Mouse (Mus musculus): ENCODE measurements around the gene Kcnj14. TPM values are rescaled to one million over a fixed set of nuclear protein-coding genes. Genes with fewer than 3 reads are reported as not detected.

The Kcnj14 gene
- polyA plus RNA-seq (2017; shearing (Covaris generic)) = 1 to 10 TPM in 1 of 2 experiments, under 1 TPM in 1; 0.55 to 1.0 TPM

DNA sequence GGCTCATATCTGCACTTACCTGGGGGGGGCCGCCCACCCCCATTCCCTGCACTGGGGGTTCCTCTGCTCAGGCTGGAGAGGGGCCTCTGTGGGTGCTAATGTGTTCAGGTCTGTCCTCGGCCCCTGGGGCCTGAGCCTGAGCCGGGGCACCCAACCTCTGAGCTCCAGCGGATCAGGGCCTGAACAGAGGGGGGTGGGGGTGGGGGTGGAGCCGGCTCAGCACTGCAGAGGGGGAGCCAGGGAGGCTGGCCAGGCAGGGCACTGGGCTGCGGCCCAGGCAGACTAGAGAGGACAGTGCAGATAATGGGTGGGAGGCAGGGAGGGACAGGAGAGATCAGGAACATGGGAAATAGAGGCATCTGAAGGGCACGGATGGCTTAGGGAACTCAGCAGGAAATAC lies at the start of gene Kcnj14:
Gene Kcnj14, minus strand, starts transcription at position 185 of the 400 bp plus-strand sequence.

DNA sequence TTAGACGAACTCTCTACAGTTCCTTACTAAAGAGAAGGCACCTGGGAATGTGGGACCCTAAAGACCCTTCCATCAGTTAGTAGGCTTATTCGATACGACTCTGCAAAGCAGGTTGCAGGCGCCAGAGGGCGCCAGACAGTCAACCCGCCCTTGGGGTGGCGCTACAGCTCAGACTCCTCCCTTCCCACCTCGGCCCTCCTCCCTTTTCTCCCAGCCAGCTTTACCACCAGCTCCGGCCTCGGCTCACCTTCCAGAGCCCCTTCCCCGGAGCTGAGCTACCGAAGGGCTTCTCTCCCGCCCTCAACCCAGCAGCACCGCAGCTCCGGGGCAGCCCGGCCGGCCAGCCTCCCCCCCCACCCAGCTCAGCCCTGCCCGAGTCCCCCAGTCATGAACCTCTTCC lies 48.0 kb upstream of the Kcnj14 start, which contains the start of gene Kdelr1:
Gene Kdelr1, plus strand, starts transcription at position 149 of the 400 bp plus-strand sequence.

DNA sequence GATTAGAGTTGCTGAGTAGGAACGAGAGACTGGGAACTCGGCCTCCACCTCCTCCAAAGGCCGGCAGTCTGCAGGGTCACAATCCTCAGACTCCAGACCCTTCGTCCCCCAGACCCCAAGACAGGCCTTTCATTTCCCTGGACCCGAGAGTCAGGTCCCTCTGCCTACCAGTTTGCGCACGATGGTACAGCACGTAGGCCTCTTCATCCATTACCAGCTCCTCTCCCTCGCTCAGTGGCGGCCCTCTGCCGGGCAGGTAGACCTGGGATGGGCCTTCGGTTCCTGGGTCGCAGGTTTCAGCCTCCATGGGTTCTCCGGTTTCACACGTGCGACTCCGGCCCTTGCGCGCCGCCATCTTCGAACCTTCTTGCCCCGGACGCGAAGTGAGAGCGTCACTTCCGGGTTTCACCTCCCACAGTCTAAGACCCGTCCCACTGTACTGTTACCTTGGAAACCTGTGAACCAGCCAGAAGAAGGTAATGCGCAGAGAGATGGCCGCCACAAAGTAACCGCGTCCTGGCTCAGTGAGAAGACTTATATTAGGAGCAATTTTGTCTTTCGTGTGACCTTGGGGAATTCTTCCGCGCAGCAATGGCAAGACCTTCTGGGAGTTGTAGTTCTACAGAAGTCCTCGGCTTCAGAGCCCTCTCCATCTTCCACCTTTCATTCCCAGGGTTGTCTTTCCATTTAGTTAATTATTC lies 6.0 kb upstream of the Kcnj14 start, which contains the start of gene Grwd1:
Gene Grwd1, minus strand, starts transcription at position 518 of the 701 bp plus-strand sequence.

DNA sequence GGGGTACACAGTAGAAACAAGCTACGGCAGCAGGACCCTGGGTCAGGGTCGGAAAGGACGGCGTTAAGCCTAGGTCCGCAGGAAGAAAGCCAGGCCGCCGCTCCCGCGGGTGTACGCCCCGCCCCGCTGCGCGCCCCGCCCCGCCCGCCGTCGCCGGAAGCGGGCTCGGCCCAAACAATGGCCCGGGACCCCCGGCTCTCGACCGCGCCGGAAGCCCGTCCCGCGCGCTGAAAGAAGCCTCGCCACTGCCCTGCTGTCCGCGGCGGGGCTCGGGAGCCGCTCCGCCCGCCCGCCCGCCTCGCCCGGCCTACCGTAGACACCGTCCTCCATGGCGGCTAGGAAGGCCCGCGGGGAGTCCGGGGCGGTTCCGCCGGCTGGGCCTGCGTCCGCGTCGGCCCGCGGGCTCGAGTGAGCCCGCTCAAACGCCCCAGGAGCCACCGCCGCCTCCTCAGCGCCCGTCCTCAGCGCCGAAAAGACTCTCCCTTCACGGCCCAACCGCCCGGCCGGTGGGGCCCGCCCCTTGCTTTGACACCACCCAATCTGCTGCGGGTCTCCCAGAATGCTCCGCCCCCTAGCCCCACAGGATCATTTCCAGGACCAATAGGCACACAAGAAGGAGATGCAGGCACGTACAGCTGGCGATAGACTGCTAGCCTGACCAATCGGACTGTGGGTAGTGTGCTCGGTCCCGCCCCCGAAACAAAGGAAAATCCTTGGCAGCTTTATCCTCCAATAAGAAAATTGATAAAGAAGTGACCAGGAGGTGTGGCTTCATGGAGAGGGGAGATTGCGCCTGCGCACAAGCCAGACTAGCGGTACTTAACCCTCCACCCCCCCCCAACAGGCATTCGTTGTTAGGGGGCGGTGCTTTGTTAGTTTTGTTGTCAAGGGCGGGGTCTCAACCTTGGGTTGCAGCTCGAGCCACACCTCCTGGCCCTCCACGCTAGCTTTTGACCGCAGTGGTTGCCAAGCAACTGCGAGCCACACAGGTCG lies 10.5 kb downstream of the Kcnj14 start, which contains the start of gene Cyth2:
Gene Cyth2, minus strand, starts transcription at position 795 of the 993 bp plus-strand sequence.

DNA sequence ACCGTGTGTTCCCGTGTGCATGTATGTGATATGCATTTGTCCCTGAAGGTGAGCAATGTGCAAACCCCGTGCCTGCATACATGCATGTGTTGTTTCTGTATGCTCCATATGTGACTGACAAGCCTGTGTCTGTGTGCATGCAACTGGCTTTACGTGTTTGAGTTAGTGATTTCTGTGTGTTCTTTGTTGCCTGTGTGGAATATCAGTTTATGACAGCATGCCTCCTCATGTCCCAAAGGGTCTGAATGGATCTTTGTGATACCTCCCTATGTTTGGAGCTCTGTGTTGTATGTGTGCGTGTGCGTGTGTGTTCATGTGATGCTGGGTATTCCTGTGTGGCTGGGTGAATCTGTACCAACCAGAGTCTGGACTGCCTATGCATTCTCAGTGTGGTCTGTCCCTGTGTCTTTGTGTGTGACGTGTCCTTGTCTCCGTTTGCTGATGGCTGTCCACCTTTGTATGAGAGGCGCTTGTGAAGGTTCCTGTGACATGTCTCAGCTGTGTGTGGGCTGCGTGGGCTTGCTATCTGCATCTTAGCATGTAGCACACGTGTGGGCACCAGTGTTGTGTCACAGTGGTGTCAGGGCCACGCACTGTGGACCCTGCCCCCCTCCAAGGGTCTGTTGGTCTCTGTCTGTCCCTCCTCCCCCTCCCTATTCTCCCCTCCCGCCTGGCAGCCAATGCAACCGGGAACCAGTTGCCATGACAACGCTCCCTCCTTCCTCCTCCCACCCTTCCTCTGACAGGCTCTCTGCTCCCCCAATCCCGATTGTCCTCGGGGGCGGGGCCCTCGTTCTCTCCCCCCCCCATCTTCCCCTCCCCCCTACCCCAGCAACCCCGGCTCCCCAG lies 39.8 kb downstream of the Kcnj14 start, which contains the start of gene Sult2b1:
Gene Sult2b1, minus strand, starts transcription at position 146 of the 849 bp plus-strand sequence.

DNA sequence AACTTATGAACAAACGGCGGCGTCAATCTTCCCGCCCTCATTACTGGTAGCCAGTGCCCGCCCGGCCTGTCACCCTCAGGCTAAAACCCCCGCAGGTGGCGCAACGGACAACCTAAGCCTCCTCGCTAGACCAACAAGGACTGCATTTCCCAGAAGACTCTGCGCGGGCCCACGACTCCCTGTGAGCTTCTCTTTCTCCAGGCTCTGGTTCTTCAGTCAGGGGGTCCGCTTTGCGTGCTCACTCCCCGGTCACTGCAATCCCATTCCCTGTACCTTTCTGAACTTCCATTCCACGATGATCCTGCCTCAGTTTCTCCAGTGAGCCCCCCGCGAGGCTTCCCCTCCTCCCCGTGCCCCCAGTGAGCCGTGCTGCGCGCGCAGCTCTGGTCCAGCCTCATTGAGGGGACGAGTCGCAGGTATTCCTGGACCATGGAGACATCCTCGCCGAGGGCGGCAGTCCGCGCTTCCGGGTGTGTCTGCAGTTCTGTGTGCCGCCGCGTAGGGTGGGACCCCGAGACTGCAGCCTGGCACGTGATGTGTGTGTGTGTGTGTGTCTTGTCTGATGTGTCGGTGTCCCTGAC lies 41.0 kb downstream of the Kcnj14 start, which contains the start of gene Lmtk3:
Gene Lmtk3, plus strand, starts transcription at position 228 of the 581 bp plus-strand sequence.

Other genes starting within 250 kb of the Kcnj14 start
- gene Fgf21, start 209.3 kb downstream of the Kcnj14 start, polyA plus RNA-seq (2017; shearing (Covaris generic)) = under 1 TPM in 1 of 2 experiments, not detected in 1; 0.50 TPM
- gene Fut1, start 207.5 kb downstream of the Kcnj14 start, polyA plus RNA-seq (2017; shearing (Covaris generic)) = 1 to 10 TPM in 1 of 2 experiments, under 1 TPM in 1; 0.25 to 1.6 TPM
- under 1 TPM; 0.47 to 0.92 TPM for gene Izumo1, start 203.0 kb downstream of the Kcnj14 start, polyA plus RNA-seq (2017; shearing (Covaris generic))
- gene Rasip1, start 197.3 kb downstream of the Kcnj14 start, polyA plus RNA-seq (2017; shearing (Covaris generic)) = 1 to 10 TPM in 1 of 2 experiments, under 1 TPM in 1; 0.67 to 3.4 TPM
- 1 to 10 TPM; 1.2 to 1.5 TPM for gene Mamstr, start 184.8 kb downstream of the Kcnj14 start, polyA plus RNA-seq (2017; shearing (Covaris generic))
- 1 to 10 TPM in 1 of 2 experiments, under 1 TPM in 1; 0.65 to 2.5 TPM for gene Fut2, start 158.4 kb downstream of the Kcnj14 start, polyA plus RNA-seq (2017; shearing (Covaris generic))
- gene Ntn5, start 140.8 kb downstream of the Kcnj14 start, polyA plus RNA-seq (2017; shearing (Covaris generic)) = under 1 TPM in 1 of 2 experiments, not detected in 1; 0.49 TPM
- gene Sec1, start 130.4 kb downstream of the Kcnj14 start, polyA plus RNA-seq (2017; shearing (Covaris generic)) = not detected
- 1 to 10 TPM; 6.1 to 9.2 TPM for gene Car11, start 124.9 kb downstream of the Kcnj14 start, polyA plus RNA-seq (2017; shearing (Covaris generic))
- 10 to 100 TPM; 26.0 to 37.0 TPM for gene Dbp, start 119.7 kb downstream of the Kcnj14 start, polyA plus RNA-seq (2017; shearing (Covaris generic))
- 1,000 to 10,000 TPM; 1,327 to 1,518 TPM for gene Rpl18, start 109.3 kb downstream of the Kcnj14 start, polyA plus RNA-seq (2017; shearing (Covaris generic))
- 10 to 100 TPM; 26.1 to 35.8 TPM for gene Sphk2, start 106.8 kb downstream of the Kcnj14 start, polyA plus RNA-seq (2017; shearing (Covaris generic))
- 1 to 10 TPM in 1 of 2 experiments, under 1 TPM in 1; 0.25 to 1.9 TPM for gene Fam83e, start 103.6 kb downstream of the Kcnj14 start, polyA plus RNA-seq (2017; shearing (Covaris generic))
- not detected for gene Spaca4, start 99.0 kb downstream of the Kcnj14 start, polyA plus RNA-seq (2017; shearing (Covaris generic))
- gene Lmtk3, start 41.0 kb downstream of the Kcnj14 start, polyA plus RNA-seq (2017; shearing (Covaris generic)) = under 1 TPM; 0.12 to 0.38 TPM
- 1 to 10 TPM; 4.4 to 6.7 TPM for gene Sult2b1, start 40.1 kb downstream of the Kcnj14 start, polyA plus RNA-seq (2017; shearing (Covaris generic))
- gene Cyth2, start 10.2 kb downstream of the Kcnj14 start, polyA plus RNA-seq (2017; shearing (Covaris generic)) = 10 to 100 TPM; 82.2 to 88.4 TPM
- gene Grwd1, start 6.2 kb upstream of the Kcnj14 start, polyA plus RNA-seq (2017; shearing (Covaris generic)) = 10 to 100 TPM; 35.7 to 36.3 TPM
- gene Kdelr1, start 48.0 kb upstream of the Kcnj14 start, polyA plus RNA-seq (2017; shearing (Covaris generic)) = 100 to 1,000 TPM in 1 of 2 experiments, 10 to 100 TPM in 1; 78.9 to 119 TPM
- 1 to 10 TPM; 1.0 to 1.6 TPM for gene Grin2d, start 53.6 kb upstream of the Kcnj14 start, polyA plus RNA-seq (2017; shearing (Covaris generic))
- under 1 TPM in 1 of 2 experiments, not detected in 1; 0.36 TPM for gene Syngr4, start 71.9 kb upstream of the Kcnj14 start, polyA plus RNA-seq (2017; shearing (Covaris generic))
- 10 to 100 TPM in 1 of 2 experiments, 1 to 10 TPM in 1; 6.0 to 13.0 TPM for gene Tmem143, start 72.2 kb upstream of the Kcnj14 start, polyA plus RNA-seq (2017; shearing (Covaris generic))
- 100 to 1,000 TPM; 618 to 655 TPM for gene Emp3, start 96.6 kb upstream of the Kcnj14 start, polyA plus RNA-seq (2017; shearing (Covaris generic))
- gene Ccdc114, start 99.3 kb upstream of the Kcnj14 start, polyA plus RNA-seq (2017; shearing (Covaris generic)) = 10 to 100 TPM in 1 of 2 experiments, 1 to 10 TPM in 1; 2.9 to 11.0 TPM
- gene Abcc6, start 205.5 kb upstream of the Kcnj14 start, polyA plus RNA-seq (2017; shearing (Covaris generic)) = under 1 TPM in 1 of 2 experiments, not detected in 1; 0.21 TPM
- 10 to 100 TPM; 35.1 to 42.9 TPM for gene Nomo1, start 208.9 kb upstream of the Kcnj14 start, polyA plus RNA-seq (2017; shearing (Covaris generic))

Data from inflammation-experienced regulatory T-cells (primary cell).